Mouse (Mus musculus): ENCODE data around the gene Foxi2. TPM values are rescaled to one million over a fixed set of nuclear protein-coding genes. Genes with fewer than 3 reads are reported as not detected.

Gene Foxi2
- 1.8 and 2.1 TPM in 2 replicates for polyA plus RNA-seq (2016; fragmentation: Nextera tagmentation; extraction: Ambion mirVana)

DNA sequence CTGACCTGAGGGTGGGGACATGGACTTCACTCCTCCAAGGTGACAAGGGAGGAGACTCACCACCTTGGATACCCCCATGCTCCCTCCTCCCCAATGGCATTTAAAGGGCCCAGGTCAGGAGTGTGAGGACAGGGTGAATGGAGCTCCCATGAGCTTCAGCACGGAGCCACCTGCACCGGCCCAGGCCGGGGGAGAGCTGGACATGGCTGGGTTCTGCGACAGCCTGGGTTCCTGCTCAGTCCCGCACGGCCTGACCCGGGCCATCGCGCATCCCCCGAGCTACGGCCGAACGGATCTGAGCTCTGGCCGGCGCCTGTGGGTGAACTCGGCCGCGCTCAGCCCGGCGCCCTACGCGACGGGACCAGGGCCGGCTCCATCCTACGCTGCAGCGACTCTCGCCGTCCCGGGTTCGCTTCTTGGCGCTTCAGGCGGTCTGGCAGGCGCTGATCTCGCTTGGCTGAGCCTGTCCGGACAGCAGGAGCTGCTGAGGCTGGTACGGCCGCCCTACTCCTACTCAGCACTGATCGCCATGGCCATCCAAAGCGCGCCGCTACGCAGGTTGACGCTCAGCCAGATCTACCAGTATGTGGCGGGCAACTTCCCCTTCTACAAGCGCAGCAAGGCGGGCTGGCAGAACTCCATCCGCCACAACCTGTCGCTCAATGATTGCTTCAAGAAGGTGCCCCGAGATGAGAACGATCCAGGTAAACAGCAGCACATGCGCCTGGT is at the start of gene Foxi2:
Gene Foxi2, plus strand, starts transcription at position 72 of the 729 bp plus-strand sequence.
- no peak within 1 kb of the TSS for H3K27ac ChIP-seq

DNA sequence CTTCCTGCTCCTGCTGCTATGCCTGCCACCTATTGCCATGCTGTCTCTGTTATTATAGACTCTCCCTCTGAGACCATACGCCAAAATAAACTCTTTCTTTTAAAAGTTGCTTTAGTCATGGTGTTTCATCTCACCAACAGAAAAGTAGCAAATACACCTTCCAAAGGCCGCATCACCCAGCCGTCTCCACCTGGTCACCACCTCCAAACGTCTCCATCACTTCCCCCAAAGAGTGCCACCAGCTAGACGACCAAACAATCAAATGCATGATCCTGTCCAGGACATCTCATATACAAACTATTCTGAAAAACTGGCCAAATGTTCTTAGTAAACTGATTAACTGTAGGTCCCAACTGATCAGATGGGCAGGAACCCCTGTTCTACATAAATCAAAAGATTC is 45.5 kb upstream of the Foxi2 start:
- no peak for DNase-seq (ENCODE audit: low spot score)
- Histone ChIP-seq H3K36me3 (no peaks in the 10 kb centered on the region), H3K27ac (no peak overlapping the region), H3K4me1 (no peaks in the 10 kb centered on the region), H3K27me3 (ENCODE audit: low read depth, poor library complexity, severe bottlenecking) (no peaks in the 10 kb centered on the region), H3K4me3 (no peak overlapping the region), H3K9me3 (replicated peaks) (no peaks in the 10 kb centered on the region)
- WGBS = 95% methylated on average over 5 of the region's 5 CpGs

More for the DNA sequence above, at the start of gene Foxi2:
- WGBS = 2% methylated on average over 51 of the region's 51 CpGs
- peaks cover 9% of the 10 kb centered on the region for H3K4me1 ChIP-seq
- H3K27me3 ChIP-seq (ENCODE audit: low read depth, poor library complexity, severe bottlenecking) = peaks cover 58% of the 10 kb centered on the region
- peak; percentile 44 for DNase-seq (ENCODE audit: low spot score)
- no peaks in the 10 kb centered on the region for H3K9me3 ChIP-seq (replicated peaks)
- no peaks in the 10 kb centered on the region for H3K36me3 ChIP-seq
- peak within 1 kb of the TSS; percentile 44 for H3K4me3 ChIP-seq

DNA sequence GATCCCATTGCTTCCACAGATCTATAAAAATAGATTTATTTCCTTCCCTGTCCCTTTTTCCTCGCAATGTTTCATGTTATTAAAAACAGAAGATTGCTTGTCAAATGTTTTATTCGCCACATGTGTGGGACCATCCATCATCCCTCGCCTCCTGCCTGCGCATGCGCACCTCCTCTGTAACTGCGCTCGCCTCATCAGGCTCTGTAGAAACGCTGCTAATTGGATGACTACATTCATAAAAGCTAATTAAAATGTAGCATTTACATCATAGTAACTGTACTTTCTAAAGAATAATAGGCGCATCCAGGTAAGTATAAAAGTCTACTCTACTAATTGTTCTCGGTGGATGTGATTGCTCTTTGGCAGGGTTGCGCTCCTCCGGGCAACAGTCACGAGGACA is 34.1 kb upstream of the Foxi2 start:
- Histone ChIP-seq H3K27ac (no peak overlapping the region), H3K4me3 (no peak overlapping the region), H3K4me1 (no peaks in the 10 kb centered on the region), H3K36me3 (no peaks in the 10 kb centered on the region), H3K27me3 (ENCODE audit: low read depth, poor library complexity, severe bottlenecking) (no peaks in the 10 kb centered on the region), H3K9me3 (replicated peaks) (no peaks in the 10 kb centered on the region)
- DNase-seq (ENCODE audit: low spot score) = no peak
- 87% methylated on average over 13 of the region's 13 CpGs for WGBS

DNA sequence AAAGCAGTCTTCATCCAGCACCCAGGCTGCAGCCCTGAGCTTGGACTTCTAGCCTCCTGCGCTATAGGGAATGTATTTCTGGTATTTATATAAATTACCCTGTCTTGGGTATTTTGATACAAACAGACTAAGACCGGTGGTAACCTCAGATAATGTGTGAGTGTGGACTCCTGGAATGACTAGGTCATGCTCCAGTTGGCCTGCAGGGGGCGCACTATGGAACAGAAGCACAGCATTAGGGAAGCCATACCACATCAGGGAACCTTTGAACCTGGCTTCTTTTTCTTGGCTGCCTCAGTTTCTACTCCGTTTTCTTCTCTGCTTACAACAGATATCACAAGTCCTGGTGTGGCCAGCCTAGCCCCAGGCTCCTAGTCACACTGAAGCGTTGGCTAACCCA is 33.2 kb upstream of the Foxi2 start:
- Histone ChIP-seq H3K27ac (no peak overlapping the region), H3K4me3 (no peak overlapping the region), H3K9me3 (replicated peaks) (no peaks in the 10 kb centered on the region), H3K27me3 (ENCODE audit: low read depth, poor library complexity, severe bottlenecking) (no peaks in the 10 kb centered on the region), H3K4me1 (no peaks in the 10 kb centered on the region), H3K36me3 (no peaks in the 10 kb centered on the region)
- WGBS = 64% methylated on average over 5 of the region's 5 CpGs
- DNase-seq (ENCODE audit: low spot score) = peak; percentile 37

DNA sequence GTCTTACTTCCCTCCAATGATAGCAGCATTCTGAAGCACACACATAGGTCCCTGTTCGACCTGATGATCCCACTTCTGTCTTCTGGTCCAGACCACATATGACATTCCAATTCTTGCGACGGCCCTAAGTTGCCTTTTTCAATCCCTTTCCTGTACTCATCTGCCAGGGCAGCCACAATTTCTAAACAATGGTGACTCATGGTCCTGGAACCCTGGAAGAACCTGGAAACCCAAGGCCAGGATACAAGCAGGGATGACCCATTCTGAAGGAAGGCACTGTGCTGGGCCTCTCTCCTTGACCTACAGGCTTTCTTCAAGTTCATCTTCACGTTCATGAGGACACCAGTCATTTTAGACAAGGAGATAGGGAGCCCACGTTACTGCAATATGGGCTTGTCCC is 31.8 kb upstream of the Foxi2 start:
- no peak for DNase-seq (ENCODE audit: low spot score)
- 92% methylated on average over 5 of the region's 5 CpGs for WGBS

DNA sequence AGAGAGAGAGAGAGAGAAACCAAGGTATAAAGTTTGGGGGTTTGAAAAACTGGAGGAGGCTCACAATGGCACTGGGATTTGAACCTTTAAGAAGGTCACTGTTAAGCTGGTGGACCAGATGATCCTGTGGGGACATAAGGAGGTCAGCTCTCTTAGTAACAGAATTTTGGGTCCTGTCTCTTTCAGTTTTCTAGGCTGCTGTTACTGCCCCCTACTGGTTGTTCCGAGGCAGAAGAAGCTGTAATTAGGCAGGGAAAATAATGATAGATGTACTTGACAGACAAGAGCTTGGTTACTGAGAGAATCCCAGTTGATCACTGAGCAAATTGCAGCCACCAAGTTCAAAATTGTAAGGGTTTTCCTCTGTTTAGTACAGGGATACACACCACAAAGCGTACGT is 21.1 kb upstream of the Foxi2 start:
- 74% methylated on average over 3 of the region's 3 CpGs for WGBS

More for the DNA sequence above, 31.8 kb upstream of the Foxi2 start:
- Histone ChIP-seq H3K4me3 (no peak overlapping the region), H3K4me1 (no peaks in the 10 kb centered on the region), H3K27me3 (ENCODE audit: low read depth, poor library complexity, severe bottlenecking) (no peaks in the 10 kb centered on the region), H3K27ac (no peak overlapping the region), H3K9me3 (replicated peaks) (no peaks in the 10 kb centered on the region), H3K36me3 (no peaks in the 10 kb centered on the region)

DNA sequence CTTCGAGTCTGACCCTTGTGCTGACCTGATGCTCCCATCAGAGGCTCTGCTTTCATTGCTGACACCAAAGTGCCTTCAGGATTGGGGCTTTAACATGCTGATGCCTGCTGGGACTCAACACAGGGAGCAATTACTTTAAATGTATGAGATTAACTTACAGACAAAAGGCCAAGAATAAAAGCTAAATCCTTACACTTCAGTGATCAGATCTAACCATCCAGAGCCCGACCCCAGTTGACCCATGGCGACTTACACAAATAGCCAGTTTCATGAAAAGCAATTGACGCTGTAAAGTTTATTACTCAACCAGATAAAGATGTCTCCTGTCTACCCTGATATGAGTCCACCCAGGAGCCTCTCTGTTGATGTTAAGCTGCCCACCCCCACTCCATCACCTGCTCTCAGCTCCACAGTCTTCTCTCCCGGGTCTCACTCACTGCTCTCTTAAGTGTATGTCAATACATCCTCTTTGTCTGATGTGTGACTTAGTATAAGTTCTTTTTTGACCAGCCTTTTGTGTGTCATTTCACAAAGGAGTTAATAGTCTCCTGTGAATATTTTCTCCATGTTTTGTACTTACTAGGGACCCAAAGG is 17.1 kb upstream of the Foxi2 start:
- H3K27me3 ChIP-seq (ENCODE audit: low read depth, poor library complexity, severe bottlenecking) = peaks cover 9% of the 10 kb centered on the region; the same call in 1 of the 2 replicates
- H3K4me3 ChIP-seq = no peak overlapping the region
- no peaks in the 10 kb centered on the region for H3K36me3 ChIP-seq
- 11% methylated on average over 5 of the region's 5 CpGs for WGBS
- H3K9me3 ChIP-seq (replicated peaks) = no peaks in the 10 kb centered on the region
- peaks cover 4% of the 10 kb centered on the region; the same call in 1 of the 2 replicates for H3K4me1 ChIP-seq
- no peak overlapping the region for H3K27ac ChIP-seq
- no peak for DNase-seq (ENCODE audit: low spot score)

More for the DNA sequence above, 21.1 kb upstream of the Foxi2 start:
- H3K27ac ChIP-seq = no peak overlapping the region
- H3K4me3 ChIP-seq = no peak overlapping the region
- no peaks in the 10 kb centered on the region for H3K36me3 ChIP-seq
- H3K27me3 ChIP-seq (ENCODE audit: low read depth, poor library complexity, severe bottlenecking) = peaks cover 9% of the 10 kb centered on the region; the same call in 1 of the 2 replicates
- no peaks in the 10 kb centered on the region for H3K9me3 ChIP-seq (replicated peaks)
- H3K4me1 ChIP-seq = no peaks in the 10 kb centered on the region
- no peak for DNase-seq (ENCODE audit: low spot score)

DNA sequence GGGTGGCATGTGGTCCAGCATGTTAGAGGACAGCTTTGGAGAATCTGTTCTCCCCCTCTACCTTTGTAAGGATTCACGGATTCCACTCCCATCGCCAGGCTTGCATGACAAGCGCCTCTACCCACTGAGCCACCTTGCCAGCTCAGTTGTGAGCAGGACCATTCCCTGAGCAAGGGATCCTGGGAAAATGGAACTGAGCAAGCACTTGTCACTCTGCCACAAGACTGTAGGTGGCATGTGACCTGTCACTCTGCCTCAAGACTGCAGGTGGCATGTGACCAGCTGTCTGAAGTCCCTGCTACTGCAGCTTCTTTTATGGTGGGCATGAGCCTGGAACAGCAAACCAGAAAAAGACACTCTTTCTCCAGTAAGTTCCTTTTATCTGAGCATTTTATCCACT is 15.7 kb upstream of the Foxi2 start:
- Histone ChIP-seq H3K4me1 (peaks cover 6% of the 10 kb centered on the region), H3K4me3 (no peak overlapping the region), H3K27me3 (ENCODE audit: low read depth, poor library complexity, severe bottlenecking) (peaks cover 9% of the 10 kb centered on the region; the same call in 1 of the 2 replicates), H3K36me3 (no peaks in the 10 kb centered on the region), H3K9me3 (replicated peaks) (no peaks in the 10 kb centered on the region), H3K27ac (no peak overlapping the region)
- WGBS = 87% methylated on average over 3 of the region's 3 CpGs
- DNase-seq (ENCODE audit: low spot score) = no peak

DNA sequence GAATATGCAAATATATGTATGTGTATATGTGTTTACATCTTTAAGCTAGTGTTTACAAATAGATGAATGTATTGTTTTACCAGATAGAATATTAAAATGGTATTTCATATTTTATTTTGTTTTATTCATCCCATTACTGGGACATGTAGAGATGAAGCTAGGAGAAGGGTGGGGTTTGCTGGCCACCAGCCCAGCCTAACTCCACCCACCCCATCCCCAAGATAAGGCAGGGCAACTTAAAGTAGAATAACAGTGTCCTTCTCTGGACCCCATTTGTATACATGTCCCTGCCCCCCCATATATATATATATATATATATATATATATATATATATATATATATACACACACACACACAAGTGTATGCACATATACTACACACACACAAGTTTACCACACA is 14.9 kb upstream of the Foxi2 start:
- Histone ChIP-seq H3K36me3 (no peaks in the 10 kb centered on the region), H3K9me3 (replicated peaks) (no peaks in the 10 kb centered on the region), H3K4me3 (no peak overlapping the region), H3K27ac (no peak overlapping the region), H3K4me1 (peaks cover 6% of the 10 kb centered on the region), H3K27me3 (ENCODE audit: low read depth, poor library complexity, severe bottlenecking) (peaks cover 9% of the 10 kb centered on the region; the same call in 1 of the 2 replicates)
- no peak for DNase-seq (ENCODE audit: low spot score)

DNA sequence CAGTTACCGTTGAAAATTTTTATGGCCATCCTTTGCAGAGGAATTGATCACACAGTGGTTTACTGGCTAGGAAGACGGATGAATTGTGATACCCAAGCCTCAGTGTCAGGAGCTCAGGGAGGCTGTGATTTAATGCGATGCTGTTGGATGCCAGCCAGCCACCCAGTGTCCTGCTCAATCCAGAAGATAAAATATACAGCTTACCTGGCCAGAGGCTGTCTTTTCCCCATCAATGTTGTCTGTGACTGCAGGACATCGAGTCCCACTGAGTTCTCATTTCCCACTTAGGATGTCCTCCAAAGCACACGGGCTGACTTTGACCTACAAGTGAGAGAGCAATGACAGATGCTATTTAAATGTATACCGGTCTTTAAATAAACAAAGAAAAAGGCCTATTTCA is 13.0 kb upstream of the Foxi2 start:
- Histone ChIP-seq H3K4me3 (no peak overlapping the region), H3K27ac (no peak overlapping the region), H3K36me3 (no peaks in the 10 kb centered on the region), H3K27me3 (ENCODE audit: low read depth, poor library complexity, severe bottlenecking) (peaks cover 9% of the 10 kb centered on the region; the same call in 1 of the 2 replicates), H3K9me3 (replicated peaks) (no peaks in the 10 kb centered on the region), H3K4me1 (peaks cover 6% of the 10 kb centered on the region)
- DNase-seq (ENCODE audit: low spot score) = no peak
- WGBS = 71% methylated on average over 6 of the region's 6 CpGs

DNA sequence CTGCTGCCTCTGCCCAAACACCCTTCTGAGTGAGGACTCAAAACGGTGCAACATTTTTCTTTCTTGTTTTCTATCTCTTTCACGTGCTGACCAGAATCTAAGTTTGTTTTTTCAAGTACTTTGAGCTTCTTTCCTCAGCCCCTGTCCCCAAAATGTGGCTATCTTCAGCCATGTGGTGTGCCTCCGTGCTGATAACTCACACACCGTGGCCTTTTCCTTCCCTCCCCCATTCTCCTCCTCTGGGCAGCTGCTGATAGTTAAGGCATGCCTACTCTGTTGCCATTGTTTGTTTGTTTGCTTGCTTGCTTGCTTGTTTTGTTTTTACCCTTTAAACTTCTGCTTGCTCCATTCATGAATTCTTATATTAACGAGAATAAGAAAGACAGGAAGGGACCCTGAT is 12.2 kb upstream of the Foxi2 start:
- Histone ChIP-seq H3K4me3 (no peak overlapping the region), H3K27me3 (ENCODE audit: low read depth, poor library complexity, severe bottlenecking) (peaks cover 14% of the 10 kb centered on the region; the same call in 1 of the 2 replicates), H3K9me3 (replicated peaks) (no peaks in the 10 kb centered on the region), H3K27ac (no peak overlapping the region), H3K4me1 (peaks cover 6% of the 10 kb centered on the region), H3K36me3 (no peaks in the 10 kb centered on the region)
- 42% methylated on average over 5 of the region's 5 CpGs for WGBS
- DNase-seq (ENCODE audit: low spot score) = no peak

DNA sequence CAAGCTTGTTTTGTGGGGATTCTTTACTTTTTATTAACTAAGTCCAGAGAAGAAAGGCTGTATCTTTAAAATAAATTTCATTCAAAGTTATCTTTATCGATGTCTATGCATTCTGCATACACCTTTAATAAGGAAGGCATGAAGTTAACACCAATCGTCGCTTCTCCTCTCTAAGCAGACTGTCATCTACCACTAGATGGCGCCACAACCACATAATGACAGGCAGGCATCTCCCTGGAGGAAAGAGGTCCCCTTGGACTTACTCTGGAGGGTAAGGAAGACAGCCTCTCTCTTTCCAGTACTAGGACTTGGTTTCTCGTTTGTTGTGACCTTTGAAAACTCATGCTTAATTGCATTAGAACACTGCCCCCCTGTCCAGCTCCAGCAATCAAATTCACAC is 6.7 kb upstream of the Foxi2 start:
- H3K9me3 ChIP-seq (replicated peaks) = no peaks in the 10 kb centered on the region
- H3K27ac ChIP-seq = no peak overlapping the region
- DNase-seq (ENCODE audit: low spot score) = peak; percentile 81
- 15% methylated on average over 5 of the region's 5 CpGs for WGBS
- H3K27me3 ChIP-seq (ENCODE audit: low read depth, poor library complexity, severe bottlenecking) = peaks cover 16% of the 10 kb centered on the region
- H3K36me3 ChIP-seq = no peaks in the 10 kb centered on the region
- no peaks in the 10 kb centered on the region; the same call in none of the 2 replicates for H3K4me1 ChIP-seq
- H3K4me3 ChIP-seq = no peak overlapping the region

DNA sequence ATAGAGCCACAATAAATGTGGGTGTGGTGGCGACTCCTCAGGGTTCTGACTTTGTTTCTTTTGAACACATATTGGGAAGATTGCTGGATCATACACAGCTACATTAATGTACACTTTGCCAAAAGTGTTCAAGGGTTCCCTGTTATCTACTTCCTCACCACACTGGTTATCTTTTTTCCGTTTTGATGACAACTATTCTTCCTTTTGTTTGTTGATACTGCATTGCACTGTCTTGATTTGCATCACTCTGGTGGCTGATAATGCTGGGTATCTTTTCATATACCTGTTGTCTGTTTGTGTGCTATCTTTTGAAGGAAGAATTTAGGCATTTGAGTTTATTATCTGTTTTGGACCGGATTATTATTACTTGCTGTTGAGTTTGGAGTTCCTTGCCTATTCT is 3.3 kb upstream of the Foxi2 start:
- 80% methylated on average over 3 of the region's 3 CpGs for WGBS
- H3K27ac ChIP-seq = no peak overlapping the region
- no peak overlapping the region for H3K4me3 ChIP-seq
- H3K27me3 ChIP-seq (ENCODE audit: low read depth, poor library complexity, severe bottlenecking) = peaks cover 47% of the 10 kb centered on the region
- H3K36me3 ChIP-seq = no peaks in the 10 kb centered on the region
- no peaks in the 10 kb centered on the region for H3K9me3 ChIP-seq (replicated peaks)
- no peak for DNase-seq (ENCODE audit: low spot score)
- H3K4me1 ChIP-seq = peaks cover 9% of the 10 kb centered on the region
